ENCODE assay signal across 1 mouse cellular context in genomic region chr2:154574271-154574670, GRCm38 (mm10).
TF ChIP-seq lines count a peak whose summit lies in the region.

No protein-coding gene starts in this region.

TF ChIP-seq in MEL, 35 proteins besides CTCF, POLR2A, EP300 and RAD21 (continued from another document):
- peak; percentile 42 for TF ChIP-seq TAL1 (IDR thresholded peaks at IDR 0.05; ENCODE audit: low read length)
